Mouse (Mus musculus): ENCODE measurements around the gene Efcab11.

DNA sequence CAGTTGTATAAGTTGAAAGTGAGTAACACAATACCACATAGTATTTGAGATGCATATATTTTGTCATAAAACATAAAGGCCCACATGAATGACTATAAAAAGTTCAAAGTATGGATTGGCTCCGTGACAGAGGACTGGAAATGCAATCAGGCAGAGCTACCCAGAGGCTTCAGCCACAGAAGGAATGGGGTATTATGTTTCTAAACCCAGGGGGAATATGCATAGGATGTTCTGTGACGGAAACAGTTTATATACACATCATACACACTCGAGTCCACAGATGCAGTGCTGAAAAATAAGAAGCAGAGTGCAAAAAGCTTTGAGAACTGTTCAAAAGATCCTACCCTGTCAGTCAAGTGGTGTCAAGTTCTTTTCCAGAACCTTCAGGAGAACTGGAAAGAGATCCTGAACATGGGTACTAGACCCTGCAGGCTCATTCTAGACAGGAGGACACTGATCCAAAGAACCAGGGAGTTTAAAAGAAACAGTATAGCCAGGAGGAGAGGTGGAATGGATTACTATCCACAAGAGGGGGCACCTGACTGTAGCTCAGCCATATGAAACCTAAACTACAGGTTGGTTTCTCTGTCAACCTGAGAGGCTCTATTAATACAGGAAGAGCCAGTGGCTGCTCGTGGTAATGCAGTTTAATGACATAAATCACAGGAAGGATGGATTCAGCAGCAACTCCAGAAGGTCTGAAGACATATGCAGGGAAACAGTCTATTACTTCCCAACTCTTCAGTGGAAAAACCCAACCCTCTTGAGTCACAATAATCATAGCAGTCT lies 64.9 kb downstream of the Efcab11 start:
- peak; percentile 43 for TF ChIP-seq CTCF (IDR thresholded peaks at IDR 0.05; ENCODE audit: low read depth)
- no peak for TF ChIP-seq EP300 (optimal IDR thresholded peaks at IDR 0.05)
